Mouse (Mus musculus): ENCODE results near the gene Vmn2r107.

Vmn2r107 gene

DNA sequence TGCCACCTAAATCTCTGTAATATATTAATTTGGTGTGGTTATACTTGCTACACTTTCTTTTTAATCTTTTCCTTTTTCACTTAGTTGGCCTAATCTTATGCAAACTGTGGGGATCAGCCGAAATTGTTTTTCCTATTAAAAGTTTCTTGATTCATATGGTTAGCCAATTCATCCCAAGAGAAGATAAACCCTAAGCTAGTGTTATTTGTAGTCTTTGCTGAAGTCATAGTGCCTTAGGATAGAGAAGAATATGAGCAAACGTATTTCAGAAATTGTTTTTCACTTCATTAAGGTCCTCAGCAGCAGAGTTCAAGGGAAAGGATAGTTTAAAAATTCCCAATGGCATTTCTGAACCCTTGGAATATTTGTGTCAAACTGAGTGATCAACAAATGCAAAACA is at the start of gene Vmn2r107:
Gene Vmn2r107, plus strand, starts transcription at position 301 of the 400 bp plus-strand sequence.
- DNase-seq = no peak

DNA sequence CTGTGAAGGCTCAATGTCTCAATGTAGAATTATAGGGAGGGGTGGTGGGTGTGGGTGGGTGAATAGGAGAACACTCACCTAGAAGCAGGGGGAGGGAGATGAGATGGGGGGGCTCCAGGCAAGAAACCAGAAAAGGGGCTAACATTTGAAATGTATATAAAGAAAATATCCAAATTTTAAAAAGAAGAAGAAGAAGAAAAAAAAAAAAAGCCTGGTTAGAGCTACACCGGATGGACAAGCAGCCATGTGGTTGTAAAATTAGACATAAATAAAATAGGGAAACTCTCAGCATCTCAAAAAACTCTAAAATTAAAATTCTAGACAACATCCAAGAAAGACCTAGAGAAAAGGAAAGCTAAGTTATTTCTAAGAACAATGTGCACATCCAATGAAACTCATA is 39.3 kb upstream of the Vmn2r107 start:
- DNase-seq = no peak

GRCm38 (mm10) chr17:20399105-20399504 is 54.1 kb downstream of the Vmn2r107 start:
- DNase-seq = no peak

- no peak for DNase-seq
Observed at GRCm38 (mm10) chr17:20413846-20414245, 68.8 kb downstream of the Vmn2r107 start, which contains the start of gene Vmn1r224. Gene Vmn1r224 (plus strand): TSS chr17:20414146.
